Mouse (Mus musculus) heart, embryonic 16.5 days (tissue): Measurements from ENCODE around the gene Zdhhc22. TPM values are rescaled to one million over a fixed set of nuclear protein-coding genes. Genes with fewer than 3 reads are reported as not detected.

Experiments used
- ATAC-seq: fragments of 200-750 bp; cut with Nextera tagmentation; replicated peaks from 2 replicates; pipeline ENCODE4 v1.8.0; 2017; ENCODE audit warnings: moderate number of reproducible peaks; ENCODE audit not compliant: insufficient read depth, low FRiP score; ENCODE audit errors: extremely low read depth
- H3K27ac ChIP-seq: fragments of 300-500 bp; sonication (generic); 2 replicates; pipeline ENCODE4 v1.5.1; 2014; ENCODE audit warnings: mild to moderate bottlenecking, low read length, control low read depth, moderate library complexity
- H3K27me3 ChIP-seq: fragments of 300-500 bp; sonication (generic); 2 replicates; pipeline ENCODE4 v1.6.1; 2014; ENCODE audit warnings: low read length, mixed read lengths; ENCODE audit not compliant: control insufficient read depth, insufficient read depth
- H3K36me3 ChIP-seq: fragments of 300-500 bp; sonication (generic); 2 replicates; pipeline ENCODE4 v1.6.1; 2014; ENCODE audit not compliant: control insufficient read depth, insufficient read depth
- H3K4me1 ChIP-seq: fragments of 300-500 bp; sonication (generic); 2 replicates; pipeline ENCODE4 v1.6.1; 2014; ENCODE audit warnings: low read length, mixed read lengths; ENCODE audit not compliant: control insufficient read depth, insufficient read depth
- H3K4me2 ChIP-seq: fragments of 300-500 bp; sonication (generic); 2 replicates; pipeline ENCODE4 v1.6.1; 2014; ENCODE audit warnings: low read depth, mild to moderate bottlenecking, control low read depth, low read length
- H3K4me3 ChIP-seq: fragments of 300-500 bp; sonication (generic); 2 replicates; pipeline ENCODE4 v1.5.1; 2014; ENCODE audit warnings: mild to moderate bottlenecking, control low read depth, low read length
- H3K9ac ChIP-seq: fragments of 300-500 bp; sonication (generic); 2 replicates; pipeline ENCODE4 v1.6.1; 2014; ENCODE audit warnings: low read length, control low read depth
- H3K9me3 ChIP-seq: fragments of 300-500 bp; sonication (generic); replicated peaks from 2 replicates; pipeline ENCODE4 v1.6.1; 2016; ENCODE audit warnings: low read length; ENCODE audit not compliant: control insufficient read depth
- WGBS: fragments of 180-500 bp; shearing (Covaris S2); extraction: QIAGEN DNeasy Blood & Tissue Kit; methylation state at CpG from one replicate; pipeline ENCODE4 v1.1.7; 2014; 5-methylcytosine and 5-hydroxymethylcytosine counted together
- polyA plus RNA-seq: library from polyadenylated mRNA; unstranded; fragments of >200 nt; fragmentation: Nextera tagmentation; extraction: Ambion mirVana; gene quantifications from 2 replicates; pipeline ENCODE4 v1.2.1, GENCODE M21; 2015

Gene Zdhhc22
- polyA plus RNA-seq, 1 experiment from 2014 or later, result 0.07 TPM

DNA sequence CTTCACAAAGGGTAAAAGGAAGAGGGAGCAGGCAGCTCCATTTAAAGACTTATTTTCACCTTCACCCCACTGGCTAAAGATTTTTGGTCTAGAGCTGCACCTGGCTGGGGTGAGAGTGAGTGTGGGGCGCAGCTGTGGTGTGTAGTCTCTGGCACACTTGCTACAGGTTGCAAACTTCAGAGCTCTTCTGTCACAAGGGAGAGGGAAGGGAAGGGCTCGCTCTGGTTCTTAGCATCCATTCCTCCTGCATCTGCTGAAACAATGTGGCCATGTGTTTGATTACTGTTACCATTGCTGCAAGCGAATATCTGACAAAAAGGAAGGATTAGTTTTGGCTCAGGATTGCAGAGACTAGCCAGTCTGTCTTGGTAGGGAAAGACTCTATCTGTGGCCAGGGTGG lies 33.2 kb upstream of the Zdhhc22 start:
- no peak overlapping the region for H3K9ac ChIP-seq
- H3K4me3 ChIP-seq, result no peak overlapping the region
- H3K27me3 ChIP-seq, result peaks cover 36% of the 10 kb centered on the region
- peaks cover 5% of the 10 kb centered on the region; the same call in 1 of the 2 replicates for H3K4me1 ChIP-seq
- 68% methylated on average over 3 of the region's 3 CpGs for WGBS
- H3K27ac ChIP-seq, result no peak overlapping the region
- no peaks in the 10 kb centered on the region for H3K9me3 ChIP-seq
- no peak for ATAC-seq
- H3K36me3 ChIP-seq, result no peaks in the 10 kb centered on the region
- H3K4me2 ChIP-seq, result no peak overlapping the region

DNA sequence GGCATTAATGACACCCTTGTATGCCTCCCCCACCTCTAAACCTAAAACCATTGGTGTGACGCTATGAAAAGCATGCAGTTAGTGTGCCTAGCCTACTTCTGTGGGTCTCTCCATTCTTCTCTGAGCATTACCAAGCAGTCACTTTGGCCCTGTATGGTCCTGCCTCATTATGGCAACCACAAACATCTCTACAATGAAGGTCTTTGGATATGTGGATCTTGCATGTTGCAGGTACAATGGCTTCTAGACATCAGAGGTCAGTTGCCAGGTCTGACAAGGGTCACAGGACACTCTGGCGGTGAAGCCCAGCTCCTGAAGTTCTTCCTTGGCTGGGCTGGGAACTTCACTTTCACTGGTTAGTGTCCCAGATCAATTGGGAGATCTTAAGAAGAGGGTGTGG lies 31.8 kb upstream of the Zdhhc22 start:
- no peaks in the 10 kb centered on the region; the same call in 1 of the 2 replicates for H3K9me3 ChIP-seq
- H3K4me1 ChIP-seq, result peaks cover 5% of the 10 kb centered on the region; the same call in 1 of the 2 replicates
- no peak overlapping the region for H3K9ac ChIP-seq
- no peak for ATAC-seq
- WGBS, result 64% methylated on average over 2 of the region's 2 CpGs
- H3K27ac ChIP-seq, result no peak overlapping the region
- H3K27me3 ChIP-seq, result peaks cover 24% of the 10 kb centered on the region
- no peak overlapping the region for H3K4me2 ChIP-seq
- H3K36me3 ChIP-seq, result no peaks in the 10 kb centered on the region
- H3K4me3 ChIP-seq, result no peak overlapping the region

DNA sequence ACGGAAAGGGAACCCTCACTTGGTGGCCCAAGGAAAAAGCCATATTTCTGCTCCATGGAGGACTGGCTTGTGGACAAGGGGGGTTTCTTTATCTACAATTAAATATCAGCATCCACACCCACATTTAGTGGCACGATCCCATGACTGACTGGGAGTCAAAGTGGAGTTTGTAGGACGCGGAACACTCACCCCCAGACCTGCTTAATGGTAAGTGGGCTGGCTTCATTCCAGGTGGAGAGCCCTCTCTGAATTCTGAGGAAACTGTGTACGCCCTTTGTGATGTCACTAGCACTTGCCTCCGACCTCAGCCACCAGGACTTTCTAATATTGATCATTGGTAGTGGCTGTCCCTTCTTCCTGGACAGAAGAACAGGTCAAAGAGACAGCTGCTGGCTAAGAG lies 30.8 kb upstream of the Zdhhc22 start, which contains the start of gene Tmem63c:
TSS of gene Tmem63c (plus strand) at position 301 of the 400 bp plus-strand sequence.
- Histone ChIP-seq H3K36me3 (no peaks in the 10 kb centered on the region), H3K9me3 (no peaks in the 10 kb centered on the region; the same call in 1 of the 2 replicates), H3K4me2 (no peak within 1 kb of the TSS), H3K27me3 (peaks cover 15% of the 10 kb centered on the region), H3K4me1 (no peaks in the 10 kb centered on the region), H3K9ac (no peak within 1 kb of the TSS), H3K4me3 (no peak within 1 kb of the TSS), H3K27ac (no peak within 1 kb of the TSS)
- WGBS, result 73% methylated on average over 6 of the region's 6 CpGs
- no peak for ATAC-seq

DNA sequence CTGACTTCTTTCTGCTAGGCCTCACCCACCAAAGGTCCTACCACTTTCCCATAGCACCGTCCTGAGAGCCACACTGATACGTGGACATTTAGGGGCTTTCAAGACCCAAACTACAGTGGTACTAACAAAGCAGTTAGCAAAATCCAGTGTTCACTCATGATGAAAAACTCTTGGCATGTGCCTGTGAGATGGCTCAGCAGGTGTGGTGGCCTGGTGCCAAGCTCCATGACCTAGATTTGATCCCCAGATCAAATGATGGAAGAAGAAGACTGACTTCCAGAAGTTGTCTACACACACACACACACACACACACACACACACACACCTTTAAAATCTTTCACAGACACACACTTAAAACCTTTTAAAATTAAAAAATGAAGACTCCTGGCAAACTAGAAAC lies 28.5 kb upstream of the Zdhhc22 start:
- no peak for ATAC-seq
- H3K4me3 ChIP-seq, result no peak overlapping the region
- H3K36me3 ChIP-seq, result no peaks in the 10 kb centered on the region
- 0 out of 2 replicates have a peak, but pooled peaks cover 4% of the 10 kb centered on the region for H3K27me3 ChIP-seq
- H3K4me2 ChIP-seq, result no peak overlapping the region
- H3K9me3 ChIP-seq, result no peaks in the 10 kb centered on the region; the same call in 1 of the 2 replicates
- 81% methylated on average over 2 of the region's 2 CpGs for WGBS
- no peak overlapping the region for H3K27ac ChIP-seq
- H3K9ac ChIP-seq, result no peak overlapping the region
- H3K4me1 ChIP-seq, result no peaks in the 10 kb centered on the region

DNA sequence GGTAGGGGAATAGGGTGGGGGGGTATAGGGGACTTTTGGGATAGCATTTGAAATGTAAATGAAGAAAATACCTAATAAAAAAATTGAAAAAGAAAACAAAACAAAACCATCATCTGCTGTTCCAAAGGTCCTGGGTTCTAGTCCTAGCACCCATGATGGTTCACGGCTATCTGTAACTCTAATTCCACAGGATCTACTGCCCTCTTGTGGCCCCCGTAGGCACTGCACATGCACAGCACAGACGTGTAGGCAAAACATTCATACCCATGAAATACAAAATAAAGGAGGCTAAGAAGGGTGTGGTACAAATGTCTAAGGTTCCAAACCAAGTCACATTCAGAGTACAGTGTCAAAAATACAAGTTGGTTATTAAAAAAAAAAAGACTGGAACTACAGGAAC lies 26.8 kb upstream of the Zdhhc22 start:
- WGBS, result 40% methylated on average over 3 of the region's 3 CpGs
- Histone ChIP-seq H3K36me3 (no peaks in the 10 kb centered on the region), H3K27ac (no peak overlapping the region), H3K4me1 (no peaks in the 10 kb centered on the region), H3K4me2 (no peak overlapping the region), H3K9ac (no peak overlapping the region), H3K4me3 (no peak overlapping the region), H3K9me3 (no peaks in the 10 kb centered on the region; the same call in 1 of the 2 replicates), H3K27me3 (no peaks in the 10 kb centered on the region)
- no peak for ATAC-seq

DNA sequence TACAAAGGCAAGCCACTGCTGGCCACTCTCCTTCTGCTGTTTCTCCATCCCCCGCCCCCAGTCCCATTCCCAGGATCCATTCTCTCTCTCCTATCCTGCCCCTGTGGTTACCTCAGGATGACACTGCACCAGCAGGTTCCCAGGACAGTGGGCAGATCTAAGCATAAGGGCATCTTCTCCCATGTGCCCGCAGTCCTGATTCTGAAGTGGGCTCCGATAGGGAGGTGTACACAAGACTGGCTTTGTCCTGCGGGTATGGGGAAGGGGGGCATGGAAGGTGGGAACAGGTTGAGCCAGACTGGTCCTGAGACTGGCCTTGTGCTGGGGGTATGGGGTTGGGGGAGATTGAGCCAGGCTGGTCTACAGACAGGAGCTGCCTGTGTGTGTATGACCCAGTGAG lies 14.4 kb upstream of the Zdhhc22 start:
- 80% methylated on average over 4 of the region's 4 CpGs for WGBS
- H3K9ac ChIP-seq, result no peak overlapping the region
- no peak overlapping the region for H3K27ac ChIP-seq
- peaks cover 3% of the 10 kb centered on the region; the same call in 1 of the 2 replicates for H3K27me3 ChIP-seq
- no peak overlapping the region for H3K4me3 ChIP-seq
- H3K9me3 ChIP-seq, result no peaks in the 10 kb centered on the region
- peaks cover 8% of the 10 kb centered on the region for H3K4me1 ChIP-seq
- no peaks in the 10 kb centered on the region for H3K36me3 ChIP-seq
- ATAC-seq, result no peak
- no peak overlapping the region for H3K4me2 ChIP-seq

DNA sequence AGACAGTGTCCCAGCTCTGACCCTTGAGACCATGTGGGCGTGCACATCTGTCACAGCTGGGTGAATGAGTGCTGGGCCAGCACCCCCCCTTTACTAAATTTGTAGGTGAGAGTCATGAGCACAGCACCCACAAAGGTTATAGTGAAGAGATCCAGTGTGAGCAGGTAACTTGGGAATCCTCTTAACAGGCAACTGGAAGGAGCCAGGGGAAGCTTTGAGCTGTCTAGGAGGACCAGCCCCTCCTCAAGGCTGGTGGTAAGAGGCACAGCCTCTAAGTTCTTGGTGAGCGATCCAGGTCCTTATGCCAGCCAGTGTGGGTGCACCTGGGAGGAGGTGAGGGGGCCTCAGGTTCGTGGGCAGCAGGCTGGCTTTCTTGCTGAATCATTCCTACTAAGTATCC lies 13.4 kb upstream of the Zdhhc22 start:
- 43% methylated on average over 3 of the region's 3 CpGs for WGBS
- Histone ChIP-seq H3K4me1 (peaks cover 12% of the 10 kb centered on the region), H3K27me3 (peaks cover 2% of the 10 kb centered on the region; the same call in 1 of the 2 replicates), H3K36me3 (no peaks in the 10 kb centered on the region), H3K4me2 (no peak overlapping the region), H3K4me3 (no peak overlapping the region), H3K27ac (no peak overlapping the region), H3K9me3 (no peaks in the 10 kb centered on the region), H3K9ac (no peak overlapping the region)
- no peak for ATAC-seq

DNA sequence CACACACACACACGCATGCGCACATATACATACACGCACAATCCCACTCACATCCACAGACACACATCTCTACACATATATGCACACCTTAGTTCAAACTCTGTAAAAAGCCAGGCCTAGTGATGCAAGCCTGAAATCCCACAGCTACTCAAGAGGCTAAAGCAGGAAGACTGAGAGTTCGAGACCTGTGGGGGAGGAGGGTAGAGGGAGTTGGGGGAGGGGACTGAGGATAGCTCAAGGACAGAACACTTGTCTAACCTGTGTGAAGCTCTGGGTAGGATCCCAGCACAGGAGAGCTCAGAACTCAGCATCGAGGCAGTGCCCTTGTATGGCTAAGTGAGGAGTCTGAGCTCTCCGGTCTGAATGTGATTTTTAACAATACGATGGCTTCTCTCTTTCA lies 12.6 kb upstream of the Zdhhc22 start:
- Histone ChIP-seq H3K4me2 (no peak overlapping the region), H3K4me1 (peaks cover 12% of the 10 kb centered on the region), H3K36me3 (no peaks in the 10 kb centered on the region), H3K4me3 (no peak overlapping the region), H3K27ac (no peak overlapping the region), H3K27me3 (no peaks in the 10 kb centered on the region; the same call in 1 of the 2 replicates), H3K9ac (no peak overlapping the region), H3K9me3 (no peaks in the 10 kb centered on the region)
- no peak for ATAC-seq
- WGBS, result 69% methylated on average over 7 of the region's 7 CpGs

DNA sequence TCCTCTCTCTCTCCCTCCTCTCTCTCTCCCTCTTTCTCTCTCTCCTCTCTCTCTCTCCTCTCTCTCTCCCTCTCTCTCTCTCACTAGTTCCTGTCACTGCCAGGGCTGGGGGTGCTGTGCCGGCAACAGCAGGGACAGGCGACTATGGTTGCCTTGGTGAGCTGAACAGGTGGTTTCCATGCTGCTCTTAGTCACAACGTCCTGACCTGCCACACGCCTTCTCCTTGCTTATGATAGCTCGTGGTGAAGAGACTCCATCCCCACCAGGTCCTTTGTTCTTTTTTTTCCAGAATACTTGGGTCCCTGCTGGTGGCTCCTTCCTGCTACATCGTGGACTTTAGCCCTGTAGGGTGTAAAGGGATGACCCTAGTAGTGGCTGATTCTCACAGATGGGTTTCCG lies 12.0 kb upstream of the Zdhhc22 start:
- no peak overlapping the region for H3K4me2 ChIP-seq
- peaks cover 12% of the 10 kb centered on the region for H3K4me1 ChIP-seq
- 49% methylated on average over 7 of the region's 7 CpGs for WGBS
- no peak overlapping the region for H3K4me3 ChIP-seq
- H3K36me3 ChIP-seq, result no peaks in the 10 kb centered on the region
- no peaks in the 10 kb centered on the region; the same call in 1 of the 2 replicates for H3K27me3 ChIP-seq
- H3K9me3 ChIP-seq, result no peaks in the 10 kb centered on the region
- no peak overlapping the region for H3K9ac ChIP-seq
- no peak for ATAC-seq
- no peak overlapping the region for H3K27ac ChIP-seq
